Mouse (Mus musculus) lung, embryonic 14.5 days (tissue): Measurements from ENCODE around the gene Zfp94. TPM values are rescaled to one million over a fixed set of nuclear protein-coding genes. Genes with fewer than 3 reads are reported as not detected.

Experiments
- ATAC-seq: fragments of 200-750 bp; cut with Nextera tagmentation; 2 replicates; pipeline ENCODE4 v1.8.0; 2017; ENCODE audit warnings: mild to moderate bottlenecking, moderate TSS enrichment, moderate library complexity; ENCODE audit not compliant: insufficient read depth
- DNase-seq: peaks from one replicate; pipeline ENCODE4 v3.0.0-alpha.2; 2015
- H3K27ac ChIP-seq: fragments of 300-500 bp; sonication (generic); 2 replicates; pipeline ENCODE4 v1.5.1; 2014; ENCODE audit warnings: low read depth, mild to moderate bottlenecking, moderate library complexity
- H3K27me3 ChIP-seq: fragments of 300-500 bp; sonication (generic); 2 replicates; pipeline ENCODE4 v1.6.1; 2014; ENCODE audit warnings: low read length, control low read depth; ENCODE audit not compliant: insufficient read depth
- H3K36me3 ChIP-seq: fragments of 300-500 bp; sonication (generic); 2 replicates; pipeline ENCODE4 v1.6.1; 2014; ENCODE audit warnings: control low read depth; ENCODE audit not compliant: insufficient read depth
- H3K4me1 ChIP-seq: fragments of 300-500 bp; sonication (generic); 2 replicates; pipeline ENCODE4 v1.6.1; 2014; ENCODE audit warnings: antibody characterized with exemption, control low read depth; ENCODE audit not compliant: insufficient read depth
- H3K4me2 ChIP-seq: fragments of 300-500 bp; sonication (generic); 2 replicates; pipeline ENCODE4 v1.6.1; 2014; ENCODE audit warnings: mild to moderate bottlenecking
- H3K4me3 ChIP-seq: fragments of 300-500 bp; sonication (generic); 2 replicates; pipeline ENCODE4 v1.5.1; 2014; ENCODE audit warnings: low read depth, low read length
- H3K9ac ChIP-seq: fragments of 300-500 bp; sonication (generic); 2 replicates; pipeline ENCODE4 v1.6.1; 2014
- H3K9me3 ChIP-seq: fragments of 300-500 bp; sonication (generic); 2 replicates; pipeline ENCODE4 v1.6.1; 2016; ENCODE audit warnings: low read depth, low read length, control low read depth
- CTCF ChIP-seq: IDR thresholded peaks from 2 replicates; pipeline ENCODE4 v1.5.1; 2016; ENCODE audit warnings: antibody characterized with exemption, low read depth
- WGBS: fragments of 180-500 bp; shearing (Covaris S2); extraction: QIAGEN DNeasy Blood & Tissue Kit; methylation state at CpG from one replicate; pipeline ENCODE4 v1.1.7; 2014; 5-methylcytosine and 5-hydroxymethylcytosine counted together
- polyA plus RNA-seq: library from polyadenylated mRNA; unstranded; fragments of >200 nt; fragmentation: Nextera tagmentation; extraction: Ambion mirVana; gene quantifications from 2 replicates; pipeline ENCODE4 v1.2.1, GENCODE M21; 2014

Gene Zfp94
- polyA plus RNA-seq, 1 experiment from 2014 or later = 9.8 TPM

DNA sequence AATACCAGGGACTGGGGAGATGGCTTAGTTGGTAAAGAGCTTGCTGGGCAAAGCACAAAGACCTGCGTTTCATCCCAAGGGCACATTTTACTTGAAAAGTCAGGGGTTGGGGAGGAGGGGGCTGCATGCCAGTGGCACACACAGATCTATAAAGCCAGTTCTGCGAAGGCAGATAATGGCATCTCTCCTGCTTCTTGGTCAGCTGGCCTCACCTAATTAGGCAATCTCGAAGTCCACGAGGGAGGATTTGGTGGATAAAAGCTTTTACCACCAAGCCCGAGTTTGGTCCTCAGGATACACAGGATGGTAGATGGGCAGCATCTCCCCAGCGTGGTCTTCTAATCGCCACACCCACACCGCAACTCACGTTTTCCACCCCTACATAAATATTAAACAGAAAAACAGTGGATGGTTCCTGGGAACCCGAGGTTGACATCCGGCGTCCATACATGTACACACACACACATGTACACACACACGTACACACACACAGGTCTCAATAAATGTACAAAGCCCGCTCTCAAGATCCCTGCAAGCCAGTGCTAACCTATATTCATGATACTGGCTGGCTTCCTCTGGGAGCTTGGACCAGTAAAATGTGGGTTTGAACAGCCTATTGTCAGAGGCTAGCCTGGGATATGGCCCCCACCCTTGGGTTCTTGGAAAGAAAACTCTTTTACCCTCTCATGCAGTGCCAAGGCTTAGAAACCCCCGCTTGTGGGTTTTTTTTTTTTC lies 18.9 kb downstream of the Zfp94 start:
- H3K9ac ChIP-seq = peak overlapping the region; percentile 79; the same call in 1 of the 2 replicates
- 92% methylated on average over 15 of the region's 15 CpGs for WGBS
- peak overlapping the region; percentile 91 for H3K4me2 ChIP-seq
- no peak for TF ChIP-seq CTCF
- no peak overlapping the region for H3K27ac ChIP-seq
- H3K4me1 ChIP-seq = peaks cover 6% of the 10 kb centered on the region; the same call in 1 of the 2 replicates
- H3K36me3 ChIP-seq = peaks cover 48% of the 10 kb centered on the region
- H3K9me3 ChIP-seq = no peaks in the 10 kb centered on the region
- H3K27me3 ChIP-seq = no peaks in the 10 kb centered on the region
- DNase-seq (no peak), ATAC-seq (no peak)
- H3K4me3 ChIP-seq = peak overlapping the region; percentile 72

DNA sequence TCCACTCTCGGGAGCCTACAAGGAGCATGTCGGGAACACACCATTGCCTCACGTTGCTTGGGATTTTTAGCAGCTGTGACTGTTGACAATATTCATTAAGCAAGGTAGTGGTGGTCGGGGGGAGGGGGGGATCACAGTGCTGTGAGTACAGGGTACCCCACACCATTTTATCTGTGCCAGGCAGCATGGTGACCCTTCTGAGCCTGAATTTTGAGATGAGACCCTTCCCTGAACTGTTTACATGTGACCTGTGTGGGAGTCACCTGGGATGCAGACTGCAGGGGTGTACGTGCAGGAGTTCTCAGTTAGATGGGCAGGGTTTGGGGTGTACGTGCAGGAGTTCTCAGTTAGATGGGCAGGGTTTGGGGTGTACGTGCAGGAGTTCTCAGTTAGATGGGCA lies 20.1 kb downstream of the Zfp94 start:
- peaks cover 53% of the 10 kb centered on the region for H3K36me3 ChIP-seq
- 92% methylated on average over 7 of the region's 7 CpGs for WGBS
- no peak overlapping the region for H3K4me3 ChIP-seq
- no peak for DNase-seq
- peaks cover 6% of the 10 kb centered on the region; the same call in 1 of the 2 replicates for H3K4me1 ChIP-seq
- no peak overlapping the region for H3K4me2 ChIP-seq
- TF ChIP-seq CTCF = no peak
- H3K27me3 ChIP-seq = no peaks in the 10 kb centered on the region
- no peak overlapping the region for H3K9ac ChIP-seq
- no peak for ATAC-seq
- no peak overlapping the region for H3K27ac ChIP-seq
- H3K9me3 ChIP-seq = no peaks in the 10 kb centered on the region

DNA sequence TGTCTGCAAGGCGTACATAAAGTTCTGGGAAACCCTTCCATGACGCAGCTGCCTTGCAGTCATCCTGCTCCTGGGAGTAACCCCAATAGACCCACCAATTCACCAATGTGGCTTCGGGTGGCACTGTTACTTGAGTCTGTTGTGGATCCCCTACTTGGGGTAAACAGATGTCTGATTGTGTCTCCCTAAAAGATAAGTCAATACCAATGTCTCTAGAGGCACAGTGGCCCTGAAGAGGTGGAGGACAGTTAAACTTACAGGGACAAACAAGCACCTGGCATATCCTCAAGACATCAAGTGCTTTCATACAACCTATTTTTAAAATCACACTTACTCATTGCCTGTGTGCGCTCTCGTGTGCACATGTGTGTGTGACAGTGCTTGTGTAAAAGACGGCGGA lies 21.1 kb downstream of the Zfp94 start:
- peaks cover 6% of the 10 kb centered on the region; the same call in 1 of the 2 replicates for H3K4me1 ChIP-seq
- no peaks in the 10 kb centered on the region for H3K27me3 ChIP-seq
- peaks cover 63% of the 10 kb centered on the region for H3K36me3 ChIP-seq
- H3K4me3 ChIP-seq = no peak overlapping the region
- DNase-seq (no peak), ATAC-seq (no peak)
- WGBS = 96% methylated on average over 7 of the region's 7 CpGs
- no peaks in the 10 kb centered on the region for H3K9me3 ChIP-seq
- H3K4me2 ChIP-seq = no peak overlapping the region
- no peak overlapping the region for H3K27ac ChIP-seq
- TF ChIP-seq CTCF = no peak
- no peak overlapping the region for H3K9ac ChIP-seq

DNA sequence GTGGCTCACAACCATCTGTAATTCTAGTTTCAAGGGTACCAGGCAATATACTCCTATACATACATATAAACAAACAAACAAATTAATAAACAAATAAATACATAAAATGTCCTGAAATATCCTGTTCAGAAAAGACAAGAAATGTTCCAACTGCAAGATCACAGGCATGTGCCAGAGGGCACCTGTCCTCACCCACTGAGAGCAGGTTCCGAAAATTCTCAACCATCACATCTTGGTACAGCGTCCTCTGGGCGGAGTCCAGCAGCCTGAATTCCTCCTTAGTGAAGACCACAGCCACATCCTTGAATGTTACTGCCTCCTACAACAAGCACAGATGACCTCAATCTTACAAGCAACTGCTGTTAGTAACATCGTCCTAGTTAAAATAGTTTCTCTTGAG lies 21.7 kb downstream of the Zfp94 start:
- WGBS = 97% methylated on average over 4 of the region's 4 CpGs
- H3K9me3 ChIP-seq = no peaks in the 10 kb centered on the region
- H3K9ac ChIP-seq = no peak overlapping the region
- TF ChIP-seq CTCF = no peak
- no peak for ATAC-seq
- H3K4me2 ChIP-seq = no peak overlapping the region
- H3K27ac ChIP-seq = no peak overlapping the region
- H3K27me3 ChIP-seq = no peaks in the 10 kb centered on the region
- no peak overlapping the region for H3K4me3 ChIP-seq
- DNase-seq = no peak
- peaks cover 69% of the 10 kb centered on the region for H3K36me3 ChIP-seq
- peaks cover 6% of the 10 kb centered on the region; the same call in 1 of the 2 replicates for H3K4me1 ChIP-seq

DNA sequence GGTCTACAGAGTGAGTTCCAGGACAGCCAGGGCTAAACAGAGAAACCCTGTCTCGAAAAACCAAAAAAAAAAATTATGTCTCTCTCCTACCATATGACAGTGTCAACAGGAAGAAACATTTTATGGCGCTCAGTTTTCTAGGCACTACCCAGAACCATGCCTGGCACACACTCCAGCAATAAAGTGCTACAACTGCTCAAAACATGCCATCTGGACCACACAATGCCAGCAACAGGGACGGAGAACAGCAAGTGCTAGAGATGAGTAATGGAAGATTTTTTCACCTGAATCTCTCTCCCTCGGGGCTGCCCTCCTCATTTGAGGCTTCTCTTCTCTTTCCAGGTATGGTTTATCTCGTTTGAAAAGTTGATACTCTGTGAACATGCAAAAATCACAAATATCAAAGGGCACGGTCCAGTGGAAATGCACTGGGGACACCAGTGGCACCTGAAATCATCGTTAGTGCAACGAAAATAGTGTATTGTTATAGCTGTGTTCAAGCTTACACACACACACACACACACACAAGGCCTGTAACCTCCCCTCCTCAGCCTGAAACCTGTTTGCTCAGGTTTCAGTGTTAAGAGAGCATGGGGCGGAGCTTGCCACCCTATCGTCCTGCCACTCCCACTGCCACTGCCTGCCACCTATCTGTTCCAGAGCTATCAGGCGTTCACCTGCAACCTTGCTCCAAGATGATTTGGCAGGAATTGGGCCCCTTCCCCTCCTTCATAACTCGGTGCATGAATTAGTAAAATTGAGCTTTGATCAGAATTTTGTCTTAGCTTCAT lies 23.2 kb downstream of the Zfp94 start:
- WGBS = 78% methylated on average over 12 of the region's 12 CpGs
- ATAC-seq = no peak

DNA sequence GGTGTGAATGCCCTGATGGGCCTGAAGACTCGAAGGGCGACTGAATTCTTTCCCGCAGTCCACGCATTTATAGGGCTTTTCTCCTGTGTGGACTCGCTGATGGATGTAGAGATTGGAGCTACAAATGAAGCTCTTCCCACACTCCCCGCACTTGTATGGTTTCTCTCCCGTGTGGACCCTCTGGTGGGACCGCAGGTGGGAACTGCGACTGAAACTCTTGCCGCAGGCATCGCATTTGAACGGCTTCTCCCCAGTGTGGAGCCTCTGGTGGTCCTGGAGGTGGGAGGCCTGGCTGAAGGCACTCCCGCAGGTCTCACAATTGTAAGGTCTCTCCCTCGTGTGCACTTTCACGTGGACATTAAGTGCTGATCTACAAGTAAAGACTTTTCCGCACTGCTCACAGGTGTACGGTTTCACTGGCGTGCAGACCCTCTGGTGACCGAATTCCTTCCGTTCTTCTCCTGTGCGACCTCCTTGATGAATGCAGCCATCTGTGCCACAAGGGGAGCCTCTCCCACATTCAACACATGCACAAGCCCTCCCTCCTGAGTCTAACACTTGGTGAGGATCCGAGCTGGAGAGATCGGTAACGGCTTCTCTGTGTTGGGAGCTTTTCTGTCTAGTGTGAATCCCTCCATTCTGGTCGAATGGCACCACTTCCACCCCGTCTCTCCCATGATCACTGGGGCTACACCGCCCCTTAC lies 24.9 kb downstream of the Zfp94 start:
- Histone ChIP-seq H3K9ac (no peak overlapping the region), H3K9me3 (no peaks in the 10 kb centered on the region), H3K4me1 (no peaks in the 10 kb centered on the region), H3K27ac (no peak overlapping the region), H3K4me2 (no peak overlapping the region), H3K27me3 (no peaks in the 10 kb centered on the region), H3K4me3 (no peak overlapping the region), H3K36me3 (peaks cover 74% of the 10 kb centered on the region)
- WGBS = 88% methylated on average over 27 of the region's 27 CpGs
- ATAC-seq (no peak), DNase-seq (no peak)
- TF ChIP-seq CTCF = no peak

More for the DNA sequence above, 23.2 kb downstream of the Zfp94 start:
- DNase-seq = no peak
- Histone ChIP-seq H3K36me3 (peaks cover 76% of the 10 kb centered on the region), H3K9me3 (no peaks in the 10 kb centered on the region), H3K4me2 (no peak overlapping the region), H3K27me3 (no peaks in the 10 kb centered on the region), H3K9ac (no peak overlapping the region), H3K4me3 (no peak overlapping the region), H3K27ac (no peak overlapping the region), H3K4me1 (peaks cover 5% of the 10 kb centered on the region; the same call in 1 of the 2 replicates)
- TF ChIP-seq CTCF = no peak

DNA sequence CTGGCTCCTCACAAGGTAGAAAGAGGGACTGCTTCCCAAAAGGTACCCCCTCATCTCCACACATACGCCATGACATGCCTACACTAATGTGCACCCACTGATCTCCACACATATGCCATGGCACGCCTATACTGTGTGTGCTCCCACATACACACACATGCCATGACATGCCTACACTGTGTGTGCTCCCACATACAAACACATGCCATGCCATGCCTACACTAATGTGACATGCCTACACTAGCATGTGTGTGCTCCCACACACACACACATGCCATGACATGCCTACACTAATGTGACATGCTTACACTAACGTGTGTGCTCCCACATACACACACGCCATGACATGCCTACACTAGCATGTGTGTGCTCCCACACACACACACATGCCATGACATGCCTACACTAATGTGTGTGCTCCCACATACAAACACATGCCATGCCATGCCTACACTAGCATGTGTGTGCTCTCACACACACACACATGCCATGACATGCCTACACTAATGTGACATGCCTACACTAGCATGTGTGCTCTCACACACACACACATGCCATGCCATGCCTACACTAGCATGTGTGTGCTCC lies 26.3 kb downstream of the Zfp94 start:
- DNase-seq = no peak
- H3K27me3 ChIP-seq = no peaks in the 10 kb centered on the region
- H3K9me3 ChIP-seq = no peaks in the 10 kb centered on the region
- 94% methylated on average over 4 of the region's 4 CpGs for WGBS
- no peak overlapping the region for H3K9ac ChIP-seq
- H3K36me3 ChIP-seq = peaks cover 60% of the 10 kb centered on the region
- no peaks in the 10 kb centered on the region for H3K4me1 ChIP-seq
- no peak overlapping the region for H3K27ac ChIP-seq
- no peak overlapping the region for H3K4me2 ChIP-seq
- H3K4me3 ChIP-seq = no peak overlapping the region
- no peak for ATAC-seq
- no peak for TF ChIP-seq CTCF
